Mouse (Mus musculus): ENCODE measurements around the gene Cpm. TPM values are rescaled to one million over a fixed set of nuclear protein-coding genes. Genes with fewer than 3 reads are reported as not detected.
"Not testable (repeated sequence)": the region's sequence is repeated elsewhere in the genome, so short reads cannot be mapped to it uniquely, and the experiment has no call there.

Gene Cpm
- total RNA-seq, 2 experiments from 2014 or later: 2.3 to 2.4 TPM

GRCm38 (mm10) chr10:117593041-117593570, 36.2 kb upstream of the Cpm start:
- no peak for DNase-seq

GRCm38 (mm10) chr10:117593857-117594256, 35.4 kb upstream of the Cpm start:
- DNase-seq: no peak

GRCm38 (mm10) chr10:117594291-117594850, 34.9 kb upstream of the Cpm start:
- no peak for DNase-seq

- DNase-seq: no peak
These were observed 34.4 kb upstream of the Cpm start for GRCm38 (mm10) chr10:117594913-117595312.

- no peak for DNase-seq
These were observed 33.7 kb upstream of the Cpm start for GRCm38 (mm10) chr10:117595442-117596164.

GRCm38 (mm10) chr10:117596165-117596735, 33.0 kb upstream of the Cpm start:
- no peak for DNase-seq

DNA sequence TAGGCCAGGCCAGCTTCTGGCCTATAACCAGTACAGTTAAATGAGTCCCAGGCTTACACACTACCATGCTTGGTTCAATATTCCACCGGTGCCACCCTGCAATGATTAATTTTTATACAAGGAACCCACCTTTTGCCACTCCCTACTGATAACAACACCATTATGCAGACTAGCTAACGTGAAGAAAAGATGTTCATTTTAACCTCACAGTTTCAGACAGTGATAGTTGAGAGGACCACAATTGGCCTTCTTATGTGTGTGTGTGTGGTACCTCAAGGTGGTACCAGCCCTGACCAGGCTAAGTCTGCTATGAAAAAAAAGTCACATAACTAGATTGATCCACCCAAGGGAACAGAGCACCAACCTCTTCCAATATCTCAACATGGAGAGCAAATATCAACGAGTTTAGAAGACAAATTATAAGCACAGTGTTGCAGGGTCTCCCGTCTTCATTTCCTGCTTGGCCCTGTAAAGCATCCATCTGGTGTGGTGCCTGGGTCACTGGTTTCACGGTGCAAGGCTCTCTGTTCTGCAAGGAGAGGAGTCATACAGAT, 32.5 kb upstream of the Cpm start:
- no peak for DNase-seq

GRCm38 (mm10) chr10:117597371-117598265, 31.7 kb upstream of the Cpm start:
- not testable (repeated sequence) for DNase-seq

DNA sequence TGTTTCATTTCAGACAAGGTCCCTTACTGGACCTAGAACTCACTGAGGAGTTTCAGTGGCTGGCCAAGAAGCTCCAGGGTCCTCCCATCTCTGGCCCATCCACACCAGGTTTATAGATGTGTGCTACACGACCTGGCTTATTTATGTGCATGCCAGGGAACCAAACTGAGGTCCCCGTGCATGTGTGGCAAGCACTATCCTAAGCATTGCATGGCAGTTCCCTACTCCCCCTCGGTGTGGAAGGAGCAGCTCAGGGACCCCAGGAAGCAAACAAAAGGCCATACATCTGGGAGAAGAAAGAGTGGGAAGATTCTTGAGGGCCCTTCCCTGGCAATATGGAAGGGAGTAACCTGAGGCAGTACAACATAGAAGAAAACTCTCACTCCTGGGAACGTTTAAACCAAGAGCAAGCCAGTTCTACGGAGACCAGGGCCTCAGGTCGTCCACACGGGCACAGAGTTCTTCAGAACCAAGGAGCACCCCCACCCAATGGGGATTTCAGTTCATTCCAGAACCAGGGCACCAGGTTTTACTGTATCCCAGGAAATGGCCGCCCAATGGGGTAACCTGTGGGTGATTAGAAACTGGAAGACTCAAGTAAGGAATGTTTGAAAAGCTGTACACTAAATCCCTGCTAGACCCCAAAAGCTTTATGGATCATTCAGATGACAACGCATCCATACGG, 30.9 kb upstream of the Cpm start:
- no peak for DNase-seq

DNA sequence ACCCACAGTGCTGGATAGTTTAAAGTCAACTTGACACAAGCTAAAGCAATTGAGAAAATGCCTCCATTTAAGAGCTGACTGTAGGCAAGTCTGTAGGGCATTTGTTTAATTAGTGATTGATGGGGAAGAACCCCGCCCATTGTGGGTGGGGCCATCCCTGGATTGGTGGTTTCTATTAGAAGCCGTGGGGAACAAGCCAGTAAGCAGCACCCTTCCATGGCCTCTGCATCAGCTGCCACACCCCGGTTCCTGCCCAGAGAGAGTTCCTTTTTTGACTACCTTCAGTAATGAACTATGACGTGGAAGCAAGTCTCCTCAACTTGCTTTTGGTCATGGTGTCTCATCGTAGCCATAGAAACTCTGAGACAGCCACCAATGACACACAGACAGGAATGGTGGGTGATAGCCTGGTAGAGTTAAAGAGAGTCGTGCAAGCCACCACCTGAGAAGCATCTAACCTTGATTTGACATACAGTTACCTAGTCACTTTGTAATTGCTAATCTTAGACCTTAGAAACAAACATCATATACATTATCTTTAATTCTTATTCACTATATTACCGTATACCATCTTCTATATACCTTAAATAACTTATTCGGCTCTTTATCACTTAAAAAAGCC, 30.2 kb upstream of the Cpm start:
- DNase-seq: not testable (repeated sequence)

DNA sequence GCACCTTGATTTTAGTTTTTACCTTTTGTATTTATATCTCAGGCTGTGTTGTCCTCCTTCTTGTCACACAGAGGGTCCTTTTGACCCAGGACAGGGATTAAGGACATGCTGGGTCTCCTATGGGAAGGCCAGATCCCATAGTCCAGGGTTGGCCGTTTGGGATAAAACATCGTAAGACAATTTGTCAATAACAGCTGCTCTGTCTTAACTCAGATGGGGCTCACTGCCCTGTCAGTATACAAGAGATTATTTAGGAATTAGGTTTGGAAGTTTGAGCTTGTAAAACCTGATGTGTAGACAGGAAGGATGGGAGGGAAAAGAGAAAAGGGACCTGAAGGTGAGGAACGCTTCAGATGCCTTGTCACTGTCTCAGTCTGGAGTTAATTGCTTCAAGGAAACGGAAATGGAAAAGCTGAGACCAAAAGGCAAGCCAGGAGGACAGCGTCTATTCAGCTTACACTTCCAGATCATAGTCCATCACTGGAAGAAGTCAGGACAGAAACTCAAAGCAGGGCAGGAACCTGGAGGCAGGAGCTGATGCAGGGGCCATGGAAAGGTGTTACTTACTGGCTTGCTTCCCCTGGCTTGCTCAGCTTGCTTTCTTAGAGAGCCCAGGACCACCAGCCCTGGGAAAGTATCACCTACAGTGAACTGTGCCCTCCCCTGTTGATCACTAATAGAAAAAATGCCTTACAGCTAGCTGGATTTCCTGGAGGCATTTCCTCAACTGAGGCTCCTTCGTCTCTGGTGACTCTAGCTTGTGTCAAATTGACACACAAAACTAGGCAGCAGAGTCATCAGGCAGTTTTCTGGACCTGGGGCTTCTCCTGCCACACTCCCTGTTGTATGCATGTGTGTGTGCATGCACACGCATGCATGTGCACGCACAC, 27.9 kb upstream of the Cpm start:
- no peak for DNase-seq

DNA sequence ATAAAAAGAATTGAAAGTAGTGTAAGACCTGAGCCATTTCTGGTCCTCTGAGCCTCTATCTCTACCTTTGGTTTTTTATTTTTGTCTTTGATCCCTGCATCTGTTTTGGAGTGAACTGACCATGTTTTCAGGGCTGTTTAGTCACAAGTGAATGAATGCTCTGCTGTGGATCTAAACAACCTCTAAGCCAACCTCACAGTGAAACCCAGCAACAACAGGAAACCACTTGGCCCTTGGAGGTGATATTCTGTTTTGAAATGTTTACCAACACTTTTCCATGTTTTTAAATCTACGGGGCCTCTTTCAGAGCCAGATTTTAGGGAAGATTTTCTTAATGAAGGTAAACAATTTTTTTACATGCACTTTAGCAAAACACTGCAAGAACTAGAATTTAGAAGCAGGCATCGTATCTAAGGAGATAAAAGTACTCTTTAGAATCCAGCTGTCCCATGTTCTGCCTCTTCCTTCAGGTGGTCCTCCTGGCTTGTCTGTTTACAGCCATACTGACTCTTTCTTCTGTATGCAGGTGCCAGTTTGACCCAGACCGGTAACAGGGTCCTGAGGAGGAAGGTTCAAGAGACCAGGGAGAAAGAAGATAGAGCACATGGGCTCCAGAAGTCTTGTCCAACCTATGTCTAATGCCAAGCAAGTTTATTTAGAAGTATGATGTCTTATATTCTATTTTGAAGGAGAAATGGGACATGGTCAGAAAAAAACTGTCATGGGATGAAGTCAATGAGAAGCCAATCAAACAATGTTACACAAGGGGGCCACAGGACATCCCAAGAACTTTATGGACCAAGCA, 26.8 kb upstream of the Cpm start:
- DNase-seq: no peak

GRCm38 (mm10) chr10:117603130-117603833, 26.0 kb upstream of the Cpm start:
- no peak for DNase-seq

DNA sequence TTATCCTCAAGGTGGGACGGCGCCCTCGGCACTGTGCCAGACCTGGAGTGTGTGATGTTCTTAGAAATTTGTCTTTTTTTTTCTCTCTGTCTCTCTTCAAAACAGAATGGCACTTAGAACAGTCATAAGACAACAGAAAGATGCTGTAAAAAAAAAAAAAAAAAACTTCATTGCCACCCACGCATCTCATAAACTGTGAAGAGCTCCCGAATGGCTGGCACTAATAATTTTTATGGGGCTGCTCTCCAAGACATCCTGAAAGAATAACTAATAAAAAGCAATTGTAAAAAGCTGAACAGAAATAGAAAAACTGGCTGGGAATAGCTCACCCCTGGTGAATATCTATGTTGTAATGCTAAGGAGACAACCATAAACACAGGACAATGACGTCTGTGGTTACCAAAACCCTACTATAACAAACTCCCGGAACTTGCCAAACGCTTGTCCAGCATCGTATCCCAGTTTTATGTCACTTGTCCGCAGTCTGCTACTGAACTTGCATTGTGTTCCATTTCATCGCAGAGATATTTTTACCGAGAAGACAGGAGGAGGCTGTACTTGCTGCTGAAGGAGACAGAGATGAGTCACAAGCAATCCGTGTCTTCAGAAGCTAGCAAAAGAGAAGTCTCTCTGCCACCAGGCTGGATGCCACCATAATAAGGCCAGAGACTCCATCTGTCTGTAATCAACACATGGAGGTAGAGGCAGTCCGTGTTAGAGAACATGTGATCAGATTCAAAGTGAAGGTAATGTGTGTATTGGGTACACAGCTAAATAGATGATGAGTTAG, 25.3 kb upstream of the Cpm start:
- no peak for DNase-seq

GRCm38 (mm10) chr10:117604624-117605282, 24.5 kb upstream of the Cpm start:
- no peak for DNase-seq

GRCm38 (mm10) chr10:117605283-117606243, 23.7 kb upstream of the Cpm start:
- no peak for DNase-seq

Measured in gastrocnemius, postnatal 25 days (tissue).